Mouse (Mus musculus) liver, embryonic 14.5 days (tissue): Measurements from ENCODE around the gene Lyrm1. TPM values are rescaled to one million over a fixed set of nuclear protein-coding genes. Genes with fewer than 3 reads are reported as not detected.

Source experiments
- ATAC-seq: fragments of 200-750 bp; cut with Nextera tagmentation; 2 replicates; pipeline ENCODE4 v1.8.0; 2017; ENCODE audit warnings: moderate number of reproducible peaks, mild to moderate bottlenecking, moderate library complexity; ENCODE audit not compliant: insufficient read depth
- DNase-seq, 3 experiments: peaks; one replicate each; pipeline ENCODE4 v3.0.0-alpha.2; 2012 to 2013; ENCODE audit warnings: low read depth in 3 of 3, low spot score in 3 of 3
- H3K27ac ChIP-seq: fragments of 300-500 bp; sonication (generic); 2 replicates; pipeline ENCODE4 v1.5.1; 2014; ENCODE audit warnings: moderate library complexity, mild to moderate bottlenecking, control low read depth, inconsistent platforms
- H3K27me3 ChIP-seq: fragments of 300-500 bp; sonication (generic); 2 replicates; pipeline ENCODE4 v1.6.1; 2014; ENCODE audit warnings: mild to moderate bottlenecking, low read length, moderate library complexity; ENCODE audit not compliant: control insufficient read depth, insufficient read depth
- H3K36me3 ChIP-seq: fragments of 300-500 bp; sonication (generic); replicated peaks from 2 replicates; pipeline ENCODE4 v1.6.1; 2014; ENCODE audit warnings: low read depth; ENCODE audit not compliant: control insufficient read depth, insufficient read depth
- H3K4me1 ChIP-seq, 2 experiments: fragments of 200-500 bp in 1 of 2; fragments of 300-500 bp in 1 of 2; sonication (generic) in 1 of 2; replicated peaks; 2 replicates each; pipeline ENCODE4 v1.6.1; 2012 to 2014; ENCODE audit warnings: antibody characterized with exemption in 1 of 2, inconsistent platforms in 1 of 2, low read length in 1 of 2; ENCODE audit not compliant: control insufficient read depth in 2 of 2, insufficient read depth in 2 of 2
- H3K4me2 ChIP-seq: fragments of 300-500 bp; sonication (generic); 2 replicates; pipeline ENCODE4 v1.6.1; 2014; ENCODE audit warnings: low read depth, mild to moderate bottlenecking, control low read depth, moderate library complexity
- H3K4me3 ChIP-seq, 2 experiments: fragments of 200-500 bp in 1 of 2; fragments of 300-500 bp in 1 of 2; sonication (generic) in 1 of 2; 2 replicates each; pipeline ENCODE4 v1.5.1; 2012 to 2014; ENCODE audit warnings: low read depth in 2 of 2, low read length in 2 of 2, mild to moderate bottlenecking in 2 of 2, control low read depth in 1 of 2, inconsistent platforms in 1 of 2, moderate library complexity in 1 of 2; ENCODE audit not compliant: insufficient read depth in 1 of 2
- H3K9ac ChIP-seq: fragments of 300-500 bp; sonication (generic); replicated peaks from 2 replicates; pipeline ENCODE4 v1.6.1; 2014; ENCODE audit warnings: mild to moderate bottlenecking, control low read depth, moderate library complexity
- H3K9me3 ChIP-seq: fragments of 300-500 bp; sonication (generic); 2 replicates; pipeline ENCODE4 v1.6.1; 2016; ENCODE audit warnings: low read length, mixed read lengths; ENCODE audit not compliant: control insufficient read depth
- CTCF ChIP-seq: IDR thresholded peaks from 2 replicates; pipeline ENCODE4 v1.5.1; 2016; ENCODE audit warnings: antibody characterized with exemption, low read depth, control low read depth
- EP300 ChIP-seq: IDR thresholded peaks from 2 replicates; pipeline ENCODE4 v1.6.1; 2016; ENCODE audit warnings: antibody characterized with exemption, low read depth
- WGBS: fragments of 180-500 bp; shearing (Covaris S2); extraction: QIAGEN DNeasy Blood & Tissue Kit; methylation state at CpG from one replicate; pipeline ENCODE4 v1.1.7; 2014; ENCODE audit not compliant: insufficient replicate concordance; 5-methylcytosine and 5-hydroxymethylcytosine counted together
- polyA plus RNA-seq, 2 experiments: library from polyadenylated mRNA; depleted of rRNA in 1 of 2; stranded (reverse) in 1 of 2; unstranded in 1 of 2; fragments of >200 nt; fragmentation: Nextera tagmentation in 1 of 2; extraction: Ambion mirVana in 1 of 2; gene quantifications; 2 replicates each; pipeline versions ENCODE4 v1.2.1 to v1.2.3; 2012 to 2014

Gene Lyrm1
- polyA plus RNA-seq, 2 experiments, result 1.4 to 3.2 TPM

- DNase-seq (no peak), ATAC-seq (no peak)
- H3K4me1 ChIP-seq, result no peaks in the 10 kb centered on the region; a peak in 1 of 4 replicates
- H3K9me3 ChIP-seq, result no peaks in the 10 kb centered on the region
- H3K4me2 ChIP-seq, result no peak overlapping the region
- no peak overlapping the region for H3K4me3 ChIP-seq
- H3K36me3 ChIP-seq, result peaks cover 4% of the 10 kb centered on the region; the same call in 1 of the 2 replicates
- no peak overlapping the region for H3K9ac ChIP-seq
- no peaks in the 10 kb centered on the region for H3K27me3 ChIP-seq
- H3K27ac ChIP-seq, result no peak overlapping the region
- WGBS, result 81% methylated on average over 1 of the region's 1 CpGs
- TF ChIP-seq EP300, result no peak
- TF ChIP-seq CTCF, result no peak
Observed at GRCm38 (mm10) chr7:119853186-119853585, 42.5 kb upstream of the Lyrm1 start.

GRCm38 (mm10) chr7:119854362-119854761 is 41.3 kb upstream of the Lyrm1 start:
- Histone ChIP-seq H3K9me3 (no peaks in the 10 kb centered on the region), H3K27me3 (no peaks in the 10 kb centered on the region), H3K36me3 (no peaks in the 10 kb centered on the region; the same call in 1 of the 2 replicates), H3K4me2 (no peak overlapping the region), H3K27ac (no peak overlapping the region), H3K4me1 (no peaks in the 10 kb centered on the region; a peak in 1 of 4 replicates), H3K9ac (no peak overlapping the region), H3K4me3 (no peak overlapping the region)
- ATAC-seq (0 out of 2 replicates have a peak, but pooled peaks have one; percentile 26), DNase-seq (no peak)
- TF ChIP-seq CTCF (no peak), EP300 (no peak)
- 66% methylated on average over 2 of the region's 2 CpGs for WGBS

GRCm38 (mm10) chr7:119855031-119855430 is 40.6 kb upstream of the Lyrm1 start:
- Histone ChIP-seq H3K36me3 (no peaks in the 10 kb centered on the region; the same call in 1 of the 2 replicates), H3K4me2 (no peak overlapping the region), H3K9ac (no peak overlapping the region), H3K27me3 (no peaks in the 10 kb centered on the region), H3K4me3 (no peak overlapping the region), H3K4me1 (no peaks in the 10 kb centered on the region; a peak in 1 of 4 replicates), H3K27ac (no peak overlapping the region), H3K9me3 (no peaks in the 10 kb centered on the region)
- TF ChIP-seq EP300, result no peak
- no peak for TF ChIP-seq CTCF
- DNase-seq, result no peak
- no peak for ATAC-seq

- DNase-seq, result no peak
- 75% methylated on average over 6 of the region's 6 CpGs for WGBS
- no peak for TF ChIP-seq EP300
- peak; percentile 46 for TF ChIP-seq CTCF
Observed at GRCm38 (mm10) chr7:119859476-119859875, 36.2 kb upstream of the Lyrm1 start.

GRCm38 (mm10) chr7:119860116-119860515 is 35.5 kb upstream of the Lyrm1 start:
- no peaks in the 10 kb centered on the region for H3K27me3 ChIP-seq
- ATAC-seq (no peak), DNase-seq (no peak)
- peaks cover 2 to 9% of the 10 kb centered on the region in 2 experiments for H3K4me1 ChIP-seq
- 81% methylated on average over 3 of the region's 3 CpGs for WGBS
- H3K9ac ChIP-seq, result no peak overlapping the region
- TF ChIP-seq CTCF (no peak), EP300 (no peak)
- no peak overlapping the region for H3K4me3 ChIP-seq
- H3K9me3 ChIP-seq, result no peaks in the 10 kb centered on the region
- H3K4me2 ChIP-seq, result no peak overlapping the region
- no peaks in the 10 kb centered on the region for H3K36me3 ChIP-seq
- no peak overlapping the region for H3K27ac ChIP-seq

More at GRCm38 (mm10) chr7:119859476-119859875, 36.2 kb upstream of the Lyrm1 start:
- no peak overlapping the region for H3K4me2 ChIP-seq
- H3K9me3 ChIP-seq, result no peaks in the 10 kb centered on the region
- H3K4me1 ChIP-seq, result peaks cover 2 to 7% of the 10 kb centered on the region in 2 experiments
- H3K4me3 ChIP-seq, result no peak overlapping the region
- ATAC-seq, result no peak
- no peak overlapping the region for H3K27ac ChIP-seq
- H3K36me3 ChIP-seq, result no peaks in the 10 kb centered on the region
- H3K9ac ChIP-seq, result no peak overlapping the region
- H3K27me3 ChIP-seq, result no peaks in the 10 kb centered on the region
